Mouse (Mus musculus) spleen, adult 18-20 months (tissue): ENCODE measurements at regions not wholly inside any gene's neighbourhood (a gene's known extent, or its start where the extent isn't known, plus 50 kb on each side); places are given as distances from the start of the nearest gene placed in this dataset.

Experiments
- DNase-seq, 2 experiments: peaks; one replicate each; pipeline ENCODE4 v3.0.0; 2022; ENCODE audit warnings: mixed read lengths in 2 of 2

GRCm38 (mm10) chr16:87225085-87225484 is 128.9 kb upstream of the N6amt1 start:
- no peak for DNase-seq

GRCm38 (mm10) chr16:87224024-87224423 is 130.0 kb upstream of the N6amt1 start:
- DNase-seq: no peak

- no peak for DNase-seq
These were observed 133.4 kb upstream of the N6amt1 start for GRCm38 (mm10) chr16:87220611-87221010.

GRCm38 (mm10) chr16:87220201-87220600 is 133.8 kb upstream of the N6amt1 start:
- DNase-seq: no peak

- DNase-seq: no peak
These were observed 146.1 kb upstream of the N6amt1 start for GRCm38 (mm10) chr16:87207875-87208274.

GRCm38 (mm10) chr16:87190471-87190870 is 163.5 kb upstream of the N6amt1 start:
- no peak for DNase-seq

GRCm38 (mm10) chr16:87188737-87189136 is 165.2 kb upstream of the N6amt1 start:
- DNase-seq: no peak

GRCm38 (mm10) chr16:87172395-87172794 is 181.6 kb upstream of the N6amt1 start:
- DNase-seq: no peak

- no peak for DNase-seq
These were observed 214.7 kb upstream of the N6amt1 start for GRCm38 (mm10) chr16:87139301-87139700.

- no peak for DNase-seq
These were observed 217.5 kb upstream of the N6amt1 start for GRCm38 (mm10) chr16:87136503-87136902.

GRCm38 (mm10) chr16:87134452-87134851 is 219.5 kb upstream of the N6amt1 start:
- DNase-seq: no peak

GRCm38 (mm10) chr16:87133874-87134273 is 220.1 kb upstream of the N6amt1 start:
- no peak for DNase-seq

- no peak for DNase-seq
These were observed 221.9 kb upstream of the N6amt1 start for GRCm38 (mm10) chr16:87132082-87132481.

GRCm38 (mm10) chr16:87130733-87131640 is 223.0 kb upstream of the N6amt1 start:
- DNase-seq: no peak

GRCm38 (mm10) chr16:87129021-87129420 is 225.0 kb upstream of the N6amt1 start:
- no peak for DNase-seq

GRCm38 (mm10) chr16:87128230-87128629 is 225.8 kb upstream of the N6amt1 start:
- no peak for DNase-seq

- no peak for DNase-seq
These were observed 229.5 kb upstream of the N6amt1 start for GRCm38 (mm10) chr16:87124519-87124918.

- DNase-seq: no peak
These were observed 250.4 kb upstream of the N6amt1 start for GRCm38 (mm10) chr16:87103599-87103998.

- no peak for DNase-seq
These were observed 251.9 kb upstream of the N6amt1 start for GRCm38 (mm10) chr16:87102057-87102456.

- no peak for DNase-seq
These were observed 262.0 kb upstream of the N6amt1 start for GRCm38 (mm10) chr16:87092011-87092410.

- no peak for DNase-seq
These were observed 264.7 kb upstream of the N6amt1 start for GRCm38 (mm10) chr16:87089322-87089721.

GRCm38 (mm10) chr16:87083505-87083904 is 270.5 kb upstream of the N6amt1 start:
- no peak for DNase-seq

GRCm38 (mm10) chr16:87077385-87077784 is 276.6 kb upstream of the N6amt1 start:
- DNase-seq: no peak

- no peak for DNase-seq
These were observed 284.7 kb upstream of the N6amt1 start for GRCm38 (mm10) chr16:87069294-87069693.

GRCm38 (mm10) chr16:87067981-87068380 is 286.0 kb upstream of the N6amt1 start:
- DNase-seq: no peak
